ENCODE assay signal across 8 mouse cellular contexts in the genomic region with DNA sequence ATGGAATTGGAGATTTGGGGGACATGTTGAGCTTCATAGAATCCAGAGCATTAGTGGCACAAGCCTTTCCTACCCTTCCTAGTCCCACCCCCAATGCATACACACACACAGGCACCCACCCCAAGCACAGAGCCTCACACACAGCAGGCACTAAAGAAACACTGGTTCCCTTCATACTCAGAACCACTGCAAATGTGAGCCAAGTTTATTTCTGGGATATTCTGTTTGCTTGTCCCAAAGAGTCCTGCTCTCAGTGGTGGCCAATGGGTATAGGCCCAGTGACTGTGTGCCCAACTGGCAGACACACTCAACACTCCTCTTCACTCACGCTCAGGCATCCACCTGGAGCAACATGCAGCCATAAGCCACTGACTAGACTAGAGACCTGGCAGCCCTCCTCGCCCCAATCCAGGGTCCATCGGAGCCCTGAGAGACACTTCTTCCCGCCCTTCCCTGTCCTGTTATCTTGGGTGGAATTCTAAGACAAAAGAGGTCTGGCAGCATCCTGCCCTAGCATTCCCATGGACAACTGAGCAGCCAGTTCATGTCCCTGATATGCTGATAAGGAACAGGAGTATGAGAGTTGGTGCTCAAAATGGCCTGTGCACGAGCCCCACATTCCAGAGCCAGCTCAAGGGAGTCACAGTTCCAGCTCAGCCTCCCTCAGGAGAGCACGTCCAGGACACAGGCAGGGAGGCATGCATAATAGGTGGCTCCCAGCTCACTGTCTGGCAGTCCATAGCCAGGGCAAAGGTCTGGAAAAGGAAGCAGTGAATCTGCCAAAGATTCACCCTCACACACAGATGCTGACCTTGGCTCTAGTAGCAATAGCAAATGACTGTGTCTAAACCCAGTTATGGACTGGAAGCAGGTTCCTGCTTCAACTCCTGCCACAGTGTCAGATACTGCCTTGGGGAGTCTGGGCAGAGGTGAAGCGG. TPM values are rescaled to one million over a fixed set of nuclear protein-coding genes. Genes with fewer than 3 reads are reported as not detected.
A peak's percentile ranks its signal among the peaks of the same experiment; 100 is the strongest.
DNase-seq lines count a peak whose midpoint lies in the region; ATAC-seq and TF ChIP-seq lines count a peak whose summit lies in the region.

No protein-coding gene starts in this region.

- no peaks in the 10 kb centered on the region for H3K9me3 ChIP-seq in intestine, embryonic 16.5 days (ENCODE audit: control insufficient read depth, low read length)
- H3K9me3 ChIP-seq in liver, embryonic 15.5 days (replicated peaks): no peaks in the 10 kb centered on the region

- H3K4me1 ChIP-seq in brown adipose tissue, adult 24 weeks (ENCODE audit: control insufficient read depth, insufficient read depth, insufficient read length, low read length): peaks cover 82% of the 10 kb centered on the region
- peaks cover 84% of the 10 kb centered on the region for H3K4me1 ChIP-seq in intestine, embryonic 16.5 days (ENCODE audit: control insufficient read depth, insufficient read depth, low read length)
- peaks cover 75% of the 10 kb centered on the region for H3K4me1 ChIP-seq in liver, embryonic 15.5 days (replicated peaks)

- no peak for DNase-seq in layer of hippocampus, adult 2 months (ENCODE audit: low spot score in 2 of 2)
- DNase-seq in layer of hippocampus, postnatal 14 days (ENCODE audit: low spot score in 2 of 2): no peak
- no peak for DNase-seq in urinary bladder, postnatal 14 days (ENCODE audit: low spot score)
- no peak for DNase-seq in gastrocnemius, postnatal 4 days (ENCODE audit: low spot score in 2 of 2)
- DNase-seq in gastrocnemius, postnatal 25 days: no peak

- no peak for TF ChIP-seq CTCF in layer of hippocampus, adult 2 months (conservative IDR thresholded peaks at IDR 0.05)

- WGBS in intestine, embryonic 16.5 days: 49% methylated on average over 7 of the region's 7 CpGs
- WGBS in liver, embryonic 15.5 days (ENCODE audit: insufficient replicate concordance): 51% methylated on average over 7 of the region's 7 CpGs

- H3K36me3 ChIP-seq in intestine, embryonic 16.5 days (ENCODE audit: control insufficient read depth, insufficient read depth, low read length): no peaks in the 10 kb centered on the region
- H3K36me3 ChIP-seq in liver, embryonic 15.5 days (replicated peaks): no peaks in the 10 kb centered on the region

- ATAC-seq in intestine, embryonic 16.5 days: no peak
- ATAC-seq in liver, embryonic 15.5 days (ENCODE audit: insufficient read depth): peak; percentile 27; the same call in 1 of the 2 replicates

- peak overlapping the region; percentile 93 for H3K4me3 ChIP-seq in layer of hippocampus, adult 2 months
- H3K4me3 ChIP-seq in brown adipose tissue, adult 24 weeks (ENCODE audit: insufficient read depth, low read depth, low read length): no peak overlapping the region
- H3K4me3 ChIP-seq in intestine, embryonic 16.5 days (ENCODE audit: low read length): peak overlapping the region; percentile 85; the same call in 1 of the 2 replicates
- H3K4me3 ChIP-seq in liver, embryonic 15.5 days (replicated peaks): no peak overlapping the region

- H3K9ac ChIP-seq in intestine, embryonic 16.5 days (ENCODE audit: low read depth, low read length): peak overlapping the region; percentile 95
- H3K9ac ChIP-seq in liver, embryonic 15.5 days: no peak overlapping the region

- peak overlapping the region; percentile 67 for H3K4me2 ChIP-seq in intestine, embryonic 16.5 days (ENCODE audit: low read depth, low read length)
- peak overlapping the region; percentile 16 for H3K4me2 ChIP-seq in liver, embryonic 15.5 days

- H3K27me3 ChIP-seq in intestine, embryonic 16.5 days (replicated peaks; ENCODE audit: control insufficient read depth, insufficient read depth, low read length): no peaks in the 10 kb centered on the region
- peaks cover 80% of the 10 kb centered on the region for H3K27me3 ChIP-seq in liver, embryonic 15.5 days

- H3K27ac ChIP-seq in layer of hippocampus, adult 2 months: peak overlapping the region; percentile 97
- peak overlapping the region; percentile 62 for H3K27ac ChIP-seq in brown adipose tissue, adult 24 weeks (replicated peaks; ENCODE audit: low read depth, low read length)
- peak overlapping the region; percentile 38; the same call in 1 of the 2 replicates for H3K27ac ChIP-seq in intestine, embryonic 16.5 days (ENCODE audit: low read length)
- peak overlapping the region; percentile 68 for H3K27ac ChIP-seq in liver, embryonic 15.5 days (replicated peaks)

RNA-seq across cellular contexts. Expression of a gene that starts 14.1 kb away (rescaled TPM):
- total RNA-seq in layer of hippocampus, adult 2 months (2021): 10 to 100 TPM; 66.1 to 69.7 TPM
- 10 to 100 TPM; 66.5 to 73.8 TPM for total RNA-seq in layer of hippocampus, postnatal 14 days (2021)
- polyA plus RNA-seq in brown adipose tissue, adult 24 weeks (2012; ENCODE audit: insufficient read depth, insufficient read length, missing spikeins): 6.5 and 8.7 TPM in 2 replicates
- polyA plus RNA-seq in intestine, embryonic 16.5 days (2015; fragmentation: Nextera tagmentation; extraction: Ambion mirVana): 44.6 and 48.5 TPM in 2 replicates
- polyA plus RNA-seq in liver, embryonic 15.5 days (2015; fragmentation: Nextera tagmentation; extraction: Ambion mirVana): 7.8 and 10.2 TPM in 2 replicates
- total RNA-seq in gastrocnemius, postnatal 4 days (2021): 10 to 100 TPM; 35.1 to 36.5 TPM
- 1 to 10 TPM; 8.7 to 9.7 TPM for total RNA-seq in gastrocnemius, postnatal 25 days (2021)

RNA-seq across cellular contexts. Expression of a gene that starts 38.7 kb away (rescaled TPM):
- not detected for total RNA-seq in layer of hippocampus, adult 2 months (2021)
- not detected for total RNA-seq in layer of hippocampus, postnatal 14 days (2021)
- polyA plus RNA-seq in brown adipose tissue, adult 24 weeks (2012; ENCODE audit: insufficient read depth, insufficient read length, missing spikeins): not detected in 2 replicates
- polyA plus RNA-seq in intestine, embryonic 16.5 days (2015; fragmentation: Nextera tagmentation; extraction: Ambion mirVana): 1,904 and 2,500 TPM in 2 replicates
- 3.0 and 32.8 TPM in 2 replicates for polyA plus RNA-seq in liver, embryonic 15.5 days (2015; fragmentation: Nextera tagmentation; extraction: Ambion mirVana)
- total RNA-seq in gastrocnemius, postnatal 4 days (2021): under 1 TPM in 1 of 2 experiments, not detected in 1; 0.32 TPM
- not detected for total RNA-seq in gastrocnemius, postnatal 25 days (2021)

Comparison
In these comparisons a context has a peak if more than half of its experiments do, and no peak if none do; other contexts are left out.
1. H3K27ac ChIP-seq: peak in every context shown above with its lines; median percentile 97 in layer of hippocampus, adult 2 months; 68 in liver, embryonic 15.5 days; 62 in brown adipose tissue, adult 24 weeks; 38 in intestine, embryonic 16.5 days.
2. H3K4me3 ChIP-seq: peak in layer of hippocampus, adult 2 months (single experiment) and intestine, embryonic 16.5 days (single experiment); none in brown adipose tissue, adult 24 weeks (single experiment) and liver, embryonic 15.5 days (single experiment).